Mouse (Mus musculus): ENCODE measurements at regions not wholly inside any gene's neighbourhood (a gene's known extent, or its start where the extent isn't known, plus 50 kb on each side); places are given as distances from the start of the nearest gene placed in this dataset.
A peak's percentile ranks its signal among the peaks of the same experiment; 100 is the strongest.

GRCm38 (mm10) chr3:58315236-58315635, 99.3 kb upstream of the Tsc22d2 start:
- DNase-seq, result no peak

- DNase-seq, result no peak
Observed at GRCm38 (mm10) chr3:58317240-58317639, 97.3 kb upstream of the Tsc22d2 start.

- DNase-seq, result no peak
Observed at GRCm38 (mm10) chr3:58318756-58319155, 95.8 kb upstream of the Tsc22d2 start.

GRCm38 (mm10) chr3:58319463-58319862, 95.1 kb upstream of the Tsc22d2 start:
- no peak for DNase-seq

- no peak for DNase-seq
Observed at GRCm38 (mm10) chr3:58320812-58321211, 93.7 kb upstream of the Tsc22d2 start.

- DNase-seq, result no peak
Observed at GRCm38 (mm10) chr3:58322322-58322721, 92.2 kb upstream of the Tsc22d2 start.

GRCm38 (mm10) chr3:58327721-58328120, 86.8 kb upstream of the Tsc22d2 start:
- no peak for DNase-seq

- DNase-seq, result peak; percentile 31
Observed at GRCm38 (mm10) chr3:58330186-58330585, 84.3 kb upstream of the Tsc22d2 start.

- DNase-seq, result no peak
Observed at GRCm38 (mm10) chr3:58333997-58334396, 80.5 kb upstream of the Tsc22d2 start.

GRCm38 (mm10) chr3:58335277-58335676, 79.2 kb upstream of the Tsc22d2 start:
- no peak for DNase-seq

GRCm38 (mm10) chr3:58336135-58336534, 78.4 kb upstream of the Tsc22d2 start:
- no peak for DNase-seq

- DNase-seq, result no peak
Observed at GRCm38 (mm10) chr3:58336590-58336989, 77.9 kb upstream of the Tsc22d2 start.

GRCm38 (mm10) chr3:58338976-58339375, 75.5 kb upstream of the Tsc22d2 start:
- peak; percentile 58 for DNase-seq

- no peak for DNase-seq
Observed at GRCm38 (mm10) chr3:58342096-58342495, 72.4 kb upstream of the Tsc22d2 start.

GRCm38 (mm10) chr3:58362563-58362962, 52.0 kb upstream of the Tsc22d2 start:
- DNase-seq, result no peak

GRCm38 (mm10) chr3:58364526-58364925, 50.0 kb upstream of the Tsc22d2 start:
- no peak for DNase-seq
